Mouse (Mus musculus): ENCODE results near the gene Pfdn2. TPM values are rescaled to one million over a fixed set of nuclear protein-coding genes. Genes with fewer than 3 reads are reported as not detected.

The Pfdn2 gene
- polyA plus RNA-seq, 1 experiment: 11.9 TPM

GRCm38 (mm10) chr1:171372880-171373279, 27.4 kb downstream of the Pfdn2 start:
- no peaks in the 10 kb centered on the region for H3K36me3 ChIP-seq (replicated peaks; ENCODE audit: low read length)
- TF ChIP-seq GATA1 (IDR thresholded peaks at IDR 0.05; ENCODE audit: borderline replicate concordance, low read length) (no peak), FLI1 (IDR thresholded peaks at IDR 0.05; ENCODE audit: low read length) (no peak)
- no peaks in the 10 kb centered on the region for H3K9me3 ChIP-seq
- H3K4me1 ChIP-seq: peaks cover 64% of the 10 kb centered on the region
- H3K27me3 ChIP-seq (replicated peaks): peaks cover 44% of the 10 kb centered on the region
- no peak overlapping the region for H3K4me3 ChIP-seq (replicated peaks)

- H3K4me3 ChIP-seq (replicated peaks): peak overlapping the region; percentile 53
- peaks cover 65% of the 10 kb centered on the region for H3K4me1 ChIP-seq
- no peak for TF ChIP-seq FLI1 (IDR thresholded peaks at IDR 0.05; ENCODE audit: low read length)
- TF ChIP-seq GATA1 (IDR thresholded peaks at IDR 0.05; ENCODE audit: borderline replicate concordance, low read length): no peak
- H3K9me3 ChIP-seq: no peaks in the 10 kb centered on the region
- H3K27me3 ChIP-seq (replicated peaks): peaks cover 42% of the 10 kb centered on the region
- H3K36me3 ChIP-seq (replicated peaks; ENCODE audit: low read length): no peaks in the 10 kb centered on the region
Observed at GRCm38 (mm10) chr1:171373946-171374345, 28.5 kb downstream of the Pfdn2 start.

GRCm38 (mm10) chr1:171375646-171376097, 30.2 kb downstream of the Pfdn2 start:
- Histone ChIP-seq H3K4me3 (replicated peaks) (peak overlapping the region; percentile 4), H3K36me3 (replicated peaks; ENCODE audit: low read length) (no peaks in the 10 kb centered on the region), H3K4me1 (peaks cover 65% of the 10 kb centered on the region), H3K9me3 (no peaks in the 10 kb centered on the region), H3K27me3 (replicated peaks) (peaks cover 41% of the 10 kb centered on the region)
- TF ChIP-seq FLI1 (IDR thresholded peaks at IDR 0.05; ENCODE audit: low read length) (no peak), GATA1 (IDR thresholded peaks at IDR 0.05; ENCODE audit: borderline replicate concordance, low read length) (no peak)

DNA sequence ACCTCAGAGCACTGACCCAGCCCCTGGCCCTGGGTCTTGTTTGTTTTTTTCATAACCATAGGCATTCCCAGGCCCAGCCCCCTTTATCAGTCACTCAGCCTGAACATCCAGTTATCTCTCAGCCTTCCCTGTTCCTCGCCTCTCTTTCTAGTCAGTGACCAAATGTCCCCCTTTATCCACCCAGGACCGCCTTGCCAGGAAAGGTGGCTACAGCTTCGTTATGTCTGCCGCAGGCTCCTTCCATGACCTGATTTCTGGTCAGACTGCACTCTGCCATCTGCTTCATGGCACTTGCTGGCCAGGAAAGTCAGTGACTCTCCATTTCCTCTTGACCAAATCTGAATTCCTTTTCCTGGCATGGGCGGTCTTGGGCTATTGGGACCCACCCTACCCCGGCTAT, 32.8 kb downstream of the Pfdn2 start:
- Histone ChIP-seq H3K27me3 (replicated peaks) (peaks cover 25% of the 10 kb centered on the region), H3K9me3 (no peaks in the 10 kb centered on the region), H3K4me3 (replicated peaks) (no peak overlapping the region), H3K36me3 (replicated peaks; ENCODE audit: low read length) (no peaks in the 10 kb centered on the region), H3K4me1 (peaks cover 64% of the 10 kb centered on the region)
- TF ChIP-seq FLI1 (IDR thresholded peaks at IDR 0.05; ENCODE audit: low read length): no peak
- TF ChIP-seq GATA1 (IDR thresholded peaks at IDR 0.05; ENCODE audit: borderline replicate concordance, low read length): no peak

GRCm38 (mm10) chr1:171379935-171380599, 34.6 kb downstream of the Pfdn2 start:
- Histone ChIP-seq H3K27me3 (replicated peaks) (peaks cover 35% of the 10 kb centered on the region), H3K4me3 (replicated peaks) (peak overlapping the region; percentile 88), H3K4me1 (peaks cover 67% of the 10 kb centered on the region), H3K9me3 (no peaks in the 10 kb centered on the region), H3K36me3 (replicated peaks; ENCODE audit: low read length) (no peaks in the 10 kb centered on the region)
- TF ChIP-seq GATA1 (IDR thresholded peaks at IDR 0.05; ENCODE audit: borderline replicate concordance, low read length) (no peak), FLI1 (IDR thresholded peaks at IDR 0.05; ENCODE audit: low read length) (no peak)

DNA sequence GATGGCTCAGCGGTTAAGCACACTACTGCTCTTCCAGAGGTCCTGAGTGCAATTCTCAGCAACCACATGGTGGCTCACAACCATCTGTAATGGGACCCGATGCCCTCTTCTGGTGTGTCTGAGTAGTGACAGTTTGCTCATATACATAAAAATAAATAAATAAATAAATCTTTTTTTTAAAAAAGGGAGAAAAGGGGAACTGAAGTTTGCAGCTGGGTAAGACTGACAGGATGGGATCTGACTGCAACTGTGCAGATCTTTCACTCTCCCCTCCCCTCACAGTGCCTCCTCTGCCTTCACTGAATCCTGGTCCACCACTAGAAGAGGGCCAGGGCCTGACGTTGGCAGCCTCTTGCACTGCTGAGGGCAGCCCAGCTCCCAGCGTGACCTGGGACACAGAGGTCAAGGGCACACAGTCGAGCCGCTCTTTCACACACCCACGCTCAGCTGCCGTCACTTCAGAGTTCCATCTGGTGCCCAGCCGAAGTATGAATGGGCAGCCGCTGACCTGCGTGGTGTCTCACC, 36.7 kb downstream of the Pfdn2 start:
- Histone ChIP-seq H3K4me1 (peaks cover 65% of the 10 kb centered on the region), H3K4me3 (replicated peaks) (peak overlapping the region; percentile 33), H3K27me3 (replicated peaks) (peaks cover 34% of the 10 kb centered on the region), H3K9me3 (no peaks in the 10 kb centered on the region), H3K36me3 (replicated peaks; ENCODE audit: low read length) (no peaks in the 10 kb centered on the region)
- TF ChIP-seq FLI1 (IDR thresholded peaks at IDR 0.05; ENCODE audit: low read length) (no peak), GATA1 (IDR thresholded peaks at IDR 0.05; ENCODE audit: borderline replicate concordance, low read length) (no peak)

GRCm38 (mm10) chr1:171384361-171384760, 38.9 kb downstream of the Pfdn2 start:
- no peak for TF ChIP-seq GATA1 (IDR thresholded peaks at IDR 0.05; ENCODE audit: borderline replicate concordance, low read length)
- TF ChIP-seq FLI1 (IDR thresholded peaks at IDR 0.05; ENCODE audit: low read length): no peak
- Histone ChIP-seq H3K4me3 (replicated peaks) (no peak overlapping the region), H3K36me3 (replicated peaks; ENCODE audit: low read length) (no peaks in the 10 kb centered on the region), H3K27me3 (replicated peaks) (peaks cover 34% of the 10 kb centered on the region), H3K9me3 (no peaks in the 10 kb centered on the region), H3K4me1 (peaks cover 72% of the 10 kb centered on the region)

GRCm38 (mm10) chr1:171385171-171385570, 39.7 kb downstream of the Pfdn2 start:
- no peaks in the 10 kb centered on the region for H3K36me3 ChIP-seq (replicated peaks; ENCODE audit: low read length)
- no peaks in the 10 kb centered on the region for H3K9me3 ChIP-seq
- peaks cover 72% of the 10 kb centered on the region for H3K4me1 ChIP-seq
- peaks cover 32% of the 10 kb centered on the region for H3K27me3 ChIP-seq (replicated peaks)
- TF ChIP-seq GATA1 (IDR thresholded peaks at IDR 0.05; ENCODE audit: borderline replicate concordance, low read length): no peak
- TF ChIP-seq FLI1 (IDR thresholded peaks at IDR 0.05; ENCODE audit: low read length): no peak
- peak overlapping the region; percentile 7 for H3K4me3 ChIP-seq (replicated peaks)

- Histone ChIP-seq H3K9me3 (no peaks in the 10 kb centered on the region), H3K27me3 (replicated peaks) (peaks cover 28% of the 10 kb centered on the region), H3K4me3 (replicated peaks) (no peak overlapping the region), H3K36me3 (replicated peaks; ENCODE audit: low read length) (no peaks in the 10 kb centered on the region), H3K4me1 (peaks cover 77% of the 10 kb centered on the region)
- no peak for TF ChIP-seq GATA1 (IDR thresholded peaks at IDR 0.05; ENCODE audit: borderline replicate concordance, low read length)
- TF ChIP-seq FLI1 (IDR thresholded peaks at IDR 0.05; ENCODE audit: low read length): no peak
Observed at GRCm38 (mm10) chr1:171387099-171387498, 41.6 kb downstream of the Pfdn2 start.

DNA sequence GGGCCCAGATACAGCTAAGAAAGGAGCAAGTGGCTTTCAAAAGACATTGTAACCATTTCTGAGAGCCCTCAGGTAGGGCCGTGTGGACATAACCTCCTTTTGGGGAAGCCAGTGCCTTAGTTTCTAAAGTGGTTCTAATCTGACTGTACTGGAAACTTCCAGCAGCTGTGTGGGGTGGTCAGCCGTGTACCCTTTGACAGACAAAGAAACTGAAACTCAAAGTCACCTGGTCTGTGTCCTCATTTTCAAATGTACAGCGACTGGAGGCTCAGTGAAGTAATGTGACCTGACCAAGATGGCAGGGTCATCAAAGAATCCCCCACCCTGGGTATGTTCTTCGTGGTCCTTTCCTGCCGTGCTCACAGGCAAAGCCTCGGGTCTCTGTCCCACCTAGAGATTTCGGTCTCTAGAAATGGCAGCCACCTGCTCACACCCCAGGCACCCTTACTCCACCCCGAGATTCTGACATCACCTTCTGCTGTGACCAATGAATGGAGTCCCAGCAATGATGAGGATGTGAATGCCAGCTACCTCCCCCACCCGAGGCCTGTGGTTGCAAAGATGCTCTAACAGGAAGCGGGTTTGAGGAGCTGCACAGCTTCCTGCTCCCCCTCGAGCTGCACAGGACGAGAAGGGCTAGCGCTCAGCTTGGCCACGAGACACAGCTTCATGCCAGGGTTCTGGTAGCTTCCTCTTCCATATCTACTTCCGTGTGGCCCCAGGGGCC, 43.1 kb downstream of the Pfdn2 start, which contains the start of gene Arhgap30:
Gene Arhgap30, plus strand, starts transcription at position 579 of the 727 bp plus-strand sequence.
- peak within 1 kb of the TSS; percentile 92 for H3K4me3 ChIP-seq (replicated peaks)
- H3K27me3 ChIP-seq (replicated peaks): peaks cover 19% of the 10 kb centered on the region
- peaks cover 75% of the 10 kb centered on the region for H3K4me1 ChIP-seq
- TF ChIP-seq FLI1 (IDR thresholded peaks at IDR 0.05; ENCODE audit: low read length): 0 out of 2 replicates have a peak, but pooled peaks have one; percentile 26
- TF ChIP-seq GATA1 (IDR thresholded peaks at IDR 0.05; ENCODE audit: borderline replicate concordance, low read length): no peak
- H3K36me3 ChIP-seq (replicated peaks; ENCODE audit: low read length): peaks cover 11% of the 10 kb centered on the region
- no peaks in the 10 kb centered on the region for H3K9me3 ChIP-seq
